Mouse (Mus musculus): ENCODE data around the gene Adamtsl3.
A peak's percentile ranks its signal among the peaks of the same experiment; 100 is the strongest.

Gene Adamtsl3

DNA sequence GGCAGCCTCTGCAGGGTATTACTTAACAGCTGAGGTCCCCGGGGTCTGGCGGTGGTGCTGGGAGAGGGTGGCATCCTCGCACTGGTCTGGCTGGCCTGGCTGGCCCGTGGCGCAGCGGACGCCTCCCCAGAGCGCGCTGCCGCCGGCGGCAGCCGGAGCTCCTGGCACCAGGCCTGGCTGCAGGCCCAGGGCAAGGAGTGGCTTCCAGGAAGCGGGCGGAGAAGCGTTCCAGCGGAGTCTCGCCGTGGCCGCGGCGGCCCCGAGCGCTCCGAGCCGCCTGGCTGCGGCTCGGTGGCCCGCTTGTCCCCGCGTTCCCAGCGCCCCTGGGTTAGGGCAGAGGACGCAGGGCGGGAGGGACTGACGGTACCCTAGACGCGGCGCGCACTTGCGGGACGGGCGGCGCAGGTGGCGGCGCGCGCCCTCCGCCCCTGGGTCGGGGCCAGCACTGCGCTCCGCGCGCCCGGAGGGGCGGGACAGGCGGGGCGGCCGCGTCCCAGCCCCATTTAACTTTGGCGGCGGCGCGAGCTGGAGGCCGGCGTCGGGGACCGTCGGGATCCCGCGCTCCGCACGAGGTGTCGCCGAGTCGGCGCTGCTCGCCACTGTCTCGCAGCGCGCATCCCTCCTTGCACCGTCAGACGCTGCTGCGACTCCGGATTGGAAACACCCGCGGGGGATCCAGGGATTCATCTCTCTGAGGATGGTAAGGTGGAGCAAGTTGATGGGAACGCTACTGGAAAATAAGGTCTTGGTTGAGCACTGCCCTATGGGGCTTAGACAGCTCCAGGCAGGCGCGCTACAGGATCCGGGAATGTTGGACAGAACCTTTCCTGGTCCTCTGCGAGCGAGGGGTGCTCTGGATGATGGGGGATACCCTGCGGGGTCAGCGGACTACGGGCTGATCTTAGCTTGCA is at the start of gene Adamtsl3:
Gene Adamtsl3, plus strand, starts transcription at position 484 of the 911 bp plus-strand sequence.
- peak; percentile 39 for DNase-seq (ENCODE audit: low read depth, low spot score)

- no peak for DNase-seq (ENCODE audit: low read depth, low spot score)
Observed at GRCm38 (mm10) chr7:82287242-82287641, 48.3 kb upstream of the Adamtsl3 start.

DNA sequence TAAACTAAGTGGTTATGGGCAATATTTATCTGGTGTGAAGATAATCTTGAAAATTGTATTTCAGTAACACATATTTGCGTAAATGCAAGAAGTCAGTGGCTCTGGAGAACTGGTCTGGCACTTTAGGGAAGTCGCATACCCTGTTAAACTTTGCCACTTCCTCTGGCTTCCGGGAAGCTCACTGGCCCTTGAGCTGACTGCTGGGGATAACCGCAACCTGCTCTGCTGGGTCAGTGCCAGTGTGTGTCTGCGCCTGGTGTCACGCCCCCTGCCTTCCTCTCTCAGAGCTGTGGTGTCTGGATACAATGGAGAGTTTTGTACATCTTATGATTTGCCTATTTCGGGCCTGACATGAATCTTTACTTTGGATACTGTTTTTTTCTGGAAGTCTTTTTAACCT is 42.1 kb upstream of the Adamtsl3 start:
- DNase-seq (ENCODE audit: low read depth, low spot score): no peak

DNA sequence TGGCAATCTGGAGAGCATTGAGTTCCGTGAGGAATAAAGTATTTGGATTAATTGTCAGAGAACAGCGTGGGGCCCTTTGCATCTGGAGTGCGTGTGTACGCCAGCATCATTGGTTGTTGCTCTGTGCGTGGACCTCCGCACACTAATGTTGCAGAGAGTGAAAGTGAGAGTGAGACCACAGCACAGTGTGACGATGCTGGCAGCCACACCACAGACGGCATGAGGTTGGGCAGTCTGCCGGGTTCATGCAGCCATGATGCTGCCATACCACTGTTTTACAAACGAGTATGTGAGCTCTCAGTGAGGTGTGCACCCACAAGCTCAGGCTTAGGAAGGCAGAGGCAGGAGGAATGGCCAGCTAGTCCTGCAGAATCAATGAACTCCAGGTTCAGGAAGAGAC is 41.4 kb upstream of the Adamtsl3 start:
- no peak for DNase-seq (ENCODE audit: low read depth, low spot score)

GRCm38 (mm10) chr7:82294611-82295010 is 40.9 kb upstream of the Adamtsl3 start:
- no peak for DNase-seq (ENCODE audit: low read depth, low spot score)

- DNase-seq (ENCODE audit: low read depth, low spot score): no peak
Observed at GRCm38 (mm10) chr7:82308398-82308797, 27.1 kb upstream of the Adamtsl3 start.

DNA sequence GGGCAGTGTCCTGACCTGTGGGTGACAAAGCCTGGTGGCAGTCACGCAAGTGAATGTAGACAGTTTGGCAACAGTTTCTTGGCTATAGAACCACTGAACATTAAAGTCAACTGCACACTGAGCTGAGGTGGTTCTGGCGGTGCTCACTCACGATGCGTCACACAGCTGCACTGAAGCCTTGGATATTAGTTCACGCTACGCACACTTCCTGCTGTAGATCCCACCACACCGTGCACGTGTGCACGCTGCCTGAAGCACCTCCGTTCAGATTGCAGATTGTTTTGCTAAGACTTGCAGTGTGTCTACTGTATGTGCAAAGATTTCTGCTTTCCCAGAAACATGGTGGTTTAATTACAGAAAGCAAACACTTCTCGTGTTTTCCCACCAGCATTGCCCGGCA is 17.0 kb upstream of the Adamtsl3 start:
- no peak for DNase-seq (ENCODE audit: low read depth, low spot score)

GRCm38 (mm10) chr7:82326616-82327015 is 8.9 kb upstream of the Adamtsl3 start:
- DNase-seq (ENCODE audit: low read depth, low spot score): no peak

DNA sequence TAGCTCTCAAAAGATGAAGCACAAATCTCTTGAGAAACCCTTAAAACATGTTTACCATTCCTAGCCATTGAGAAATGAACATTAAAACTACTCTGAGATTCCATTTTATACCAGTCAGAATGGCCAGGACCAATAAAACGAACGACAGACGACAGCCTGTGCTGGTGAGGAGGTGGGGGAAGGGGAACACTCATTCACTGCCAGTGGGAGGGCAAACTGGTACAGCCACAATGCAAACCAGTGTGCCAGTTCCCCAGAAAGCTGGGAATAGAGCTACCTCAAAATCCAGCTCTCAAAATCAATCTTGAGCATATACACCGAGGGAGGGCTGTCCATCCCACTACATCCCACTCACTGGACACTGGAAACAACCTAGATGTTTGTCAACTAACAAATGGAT is 8.3 kb upstream of the Adamtsl3 start:
- no peak for DNase-seq (ENCODE audit: low read depth, low spot score)

DNA sequence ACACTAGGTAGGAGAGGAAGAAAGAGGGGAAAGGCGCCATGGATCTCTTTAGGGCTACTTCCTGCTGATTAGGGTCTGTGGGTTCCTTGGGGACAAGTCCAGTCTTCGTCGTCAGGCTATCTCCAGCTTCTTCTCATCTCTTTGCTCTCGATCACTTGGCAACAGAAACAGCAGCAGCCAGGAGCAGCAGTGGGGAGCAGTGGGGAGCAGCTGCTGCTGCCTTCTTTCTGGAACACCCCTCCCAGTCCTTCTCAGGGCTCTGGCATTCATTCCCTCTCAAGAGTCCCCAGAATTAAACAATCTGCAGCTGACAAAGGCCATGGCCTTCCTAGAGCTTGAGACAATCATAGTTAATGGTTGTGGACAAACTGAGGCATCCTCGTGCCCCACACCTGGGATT is 7.6 kb upstream of the Adamtsl3 start:
- DNase-seq (ENCODE audit: low read depth, low spot score): no peak

- no peak for DNase-seq (ENCODE audit: low read depth, low spot score)
Observed at GRCm38 (mm10) chr7:82329831-82330230, 5.7 kb upstream of the Adamtsl3 start.

DNA sequence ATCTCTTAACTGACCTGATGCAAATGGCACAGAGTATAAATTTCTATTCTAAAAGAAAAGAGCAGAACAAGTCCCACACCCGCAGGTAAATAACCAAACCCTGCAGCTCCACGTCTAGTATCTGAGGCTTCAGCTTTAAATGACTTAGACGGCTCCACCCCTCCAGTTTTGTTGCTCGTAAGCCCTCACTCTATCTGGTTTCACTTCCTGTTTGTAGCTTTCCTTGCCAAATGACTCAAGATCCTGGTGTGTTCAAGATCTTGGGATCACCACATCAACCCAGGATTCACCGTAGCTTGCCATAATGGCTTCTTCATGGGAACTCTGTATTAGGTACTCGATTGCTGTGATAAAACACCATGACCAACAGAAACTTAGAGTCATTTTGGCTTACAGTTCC is 4.6 kb upstream of the Adamtsl3 start:
- DNase-seq (ENCODE audit: low read depth, low spot score): no peak

- DNase-seq (ENCODE audit: low read depth, low spot score): no peak
Observed at GRCm38 (mm10) chr7:82334000-82334399, 1.5 kb upstream of the Adamtsl3 start.

DNA sequence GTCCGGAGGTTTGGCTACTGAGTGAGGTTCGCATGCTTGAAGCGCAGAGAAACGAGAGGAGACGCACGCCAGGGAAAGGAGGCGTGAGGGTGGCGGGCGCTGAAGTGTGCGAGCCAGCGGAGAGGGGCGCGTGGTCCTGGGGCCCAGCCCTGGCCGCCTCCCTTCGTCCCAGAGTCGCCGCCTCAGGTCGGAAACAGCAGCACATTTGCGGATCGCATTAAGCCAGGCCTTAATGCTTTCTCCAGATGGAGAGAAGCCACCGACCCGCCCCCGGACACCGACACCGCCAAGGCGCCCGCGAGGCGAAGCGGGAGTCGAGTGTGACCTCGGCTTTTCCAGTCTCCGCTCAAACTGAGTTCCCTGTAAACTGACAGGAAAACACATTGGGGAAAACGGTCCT is 638 bp downstream of the Adamtsl3 start:
- peak; percentile 41 for DNase-seq (ENCODE audit: low read depth, low spot score)

DNA sequence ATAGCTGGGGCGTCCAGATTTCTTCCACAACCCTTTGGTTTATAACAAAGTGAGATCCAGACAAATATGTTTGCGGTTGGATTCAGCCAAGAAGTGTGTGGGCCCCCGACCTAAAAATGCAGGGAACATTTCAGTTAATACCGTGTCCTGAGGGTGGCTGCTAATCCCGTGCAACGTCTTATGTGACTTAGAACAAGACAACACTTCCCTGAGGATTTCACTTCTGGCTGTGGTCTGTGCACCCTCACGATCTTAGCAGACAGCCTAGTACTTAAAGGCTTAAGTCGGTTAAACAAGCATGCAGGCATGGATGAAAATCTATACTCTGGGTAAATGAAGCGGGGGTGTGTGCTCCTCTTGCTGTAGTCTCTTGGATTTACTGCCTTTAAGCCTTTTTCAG is 2.6 kb downstream of the Adamtsl3 start:
- DNase-seq (ENCODE audit: low read depth, low spot score): no peak

GRCm38 (mm10) chr7:82338532-82338931 is 3.0 kb downstream of the Adamtsl3 start:
- DNase-seq (ENCODE audit: low read depth, low spot score): no peak

- no peak for DNase-seq (ENCODE audit: low read depth, low spot score)
Observed at GRCm38 (mm10) chr7:82339214-82339613, 3.7 kb downstream of the Adamtsl3 start.

DNA sequence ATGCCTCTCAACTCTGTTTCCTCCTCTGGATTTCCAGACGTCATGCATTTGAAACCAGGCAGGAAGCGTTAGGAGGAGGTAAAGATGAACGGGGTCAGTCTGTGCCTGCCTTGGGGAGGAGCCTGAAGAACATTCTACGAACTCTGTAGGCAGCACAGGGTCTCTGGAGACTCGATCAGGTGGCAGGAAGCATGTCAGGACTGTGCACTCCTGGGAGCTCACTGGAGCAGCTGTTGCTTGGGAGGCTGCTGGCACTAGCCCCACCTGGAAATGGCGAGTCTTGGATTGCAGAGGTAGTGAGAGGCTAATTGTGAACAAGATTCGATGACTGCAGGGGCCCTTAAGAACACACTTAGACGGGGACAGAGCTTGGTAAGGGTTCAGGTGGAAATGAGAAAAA is 6.0 kb downstream of the Adamtsl3 start:
- DNase-seq (ENCODE audit: low read depth, low spot score): no peak

DNA sequence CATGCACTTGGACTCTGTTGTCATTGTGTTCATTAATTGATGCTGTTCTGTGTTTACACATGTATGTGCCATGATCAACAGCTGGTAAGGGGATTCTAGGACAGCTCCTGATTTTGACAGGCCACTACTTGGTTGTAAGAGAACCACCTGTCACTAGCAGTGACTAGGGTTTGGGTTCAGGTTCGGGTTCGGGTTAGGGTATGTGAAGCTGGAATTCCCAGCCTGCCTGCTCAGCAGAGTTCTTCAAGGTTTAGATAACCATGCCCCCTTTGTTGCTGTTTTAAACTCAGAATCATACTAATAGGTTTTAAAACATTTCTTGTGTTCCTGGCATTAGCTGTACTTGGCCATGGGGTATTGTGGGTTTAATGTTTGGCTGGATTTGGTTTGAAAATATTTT is 11.2 kb downstream of the Adamtsl3 start:
- DNase-seq (ENCODE audit: low read depth, low spot score): no peak

DNA sequence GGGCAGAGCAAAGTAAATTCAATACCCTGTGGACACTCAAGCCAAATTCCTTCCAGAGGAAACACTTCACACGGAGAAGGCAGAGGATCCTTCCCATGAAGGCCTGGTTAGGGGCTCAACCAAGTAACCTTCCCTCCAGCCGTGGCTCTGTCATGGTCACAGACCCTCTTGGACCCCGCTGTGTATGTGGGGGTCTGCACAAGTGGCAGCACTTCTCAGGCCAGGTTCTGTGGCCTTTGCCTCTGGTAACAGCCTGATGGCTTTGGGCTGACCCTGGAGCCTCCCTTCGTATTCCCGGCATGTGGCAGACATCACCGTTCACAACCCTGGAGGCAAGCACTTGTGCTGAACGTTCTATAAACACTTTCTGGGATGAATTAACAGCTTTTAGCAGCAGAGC is 14.3 kb downstream of the Adamtsl3 start:
- no peak for DNase-seq (ENCODE audit: low read depth, low spot score)

- DNase-seq (ENCODE audit: low read depth, low spot score): peak; percentile 67
Observed at GRCm38 (mm10) chr7:82350421-82350820, 14.9 kb downstream of the Adamtsl3 start.

GRCm38 (mm10) chr7:82359146-82359545 is 23.7 kb downstream of the Adamtsl3 start:
- DNase-seq (ENCODE audit: low read depth, low spot score): no peak

GRCm38 (mm10) chr7:82359674-82360073 is 24.2 kb downstream of the Adamtsl3 start:
- DNase-seq (ENCODE audit: low read depth, low spot score): peak; percentile 33

GRCm38 (mm10) chr7:82360186-82360585 is 24.7 kb downstream of the Adamtsl3 start:
- DNase-seq (ENCODE audit: low read depth, low spot score): no peak

All from skeletal muscle tissue, adult 2 months (tissue).